Mouse (Mus musculus): ENCODE measurements around the gene Il12rb1. TPM values are rescaled to one million over a fixed set of nuclear protein-coding genes. Genes with fewer than 3 reads are reported as not detected.
A peak's percentile ranks its signal among the peaks of the same experiment; 100 is the strongest.

Il12rb1 gene
- total RNA-seq, 2 experiments from 2014 or later, result 0.12 to 0.59 TPM

DNA sequence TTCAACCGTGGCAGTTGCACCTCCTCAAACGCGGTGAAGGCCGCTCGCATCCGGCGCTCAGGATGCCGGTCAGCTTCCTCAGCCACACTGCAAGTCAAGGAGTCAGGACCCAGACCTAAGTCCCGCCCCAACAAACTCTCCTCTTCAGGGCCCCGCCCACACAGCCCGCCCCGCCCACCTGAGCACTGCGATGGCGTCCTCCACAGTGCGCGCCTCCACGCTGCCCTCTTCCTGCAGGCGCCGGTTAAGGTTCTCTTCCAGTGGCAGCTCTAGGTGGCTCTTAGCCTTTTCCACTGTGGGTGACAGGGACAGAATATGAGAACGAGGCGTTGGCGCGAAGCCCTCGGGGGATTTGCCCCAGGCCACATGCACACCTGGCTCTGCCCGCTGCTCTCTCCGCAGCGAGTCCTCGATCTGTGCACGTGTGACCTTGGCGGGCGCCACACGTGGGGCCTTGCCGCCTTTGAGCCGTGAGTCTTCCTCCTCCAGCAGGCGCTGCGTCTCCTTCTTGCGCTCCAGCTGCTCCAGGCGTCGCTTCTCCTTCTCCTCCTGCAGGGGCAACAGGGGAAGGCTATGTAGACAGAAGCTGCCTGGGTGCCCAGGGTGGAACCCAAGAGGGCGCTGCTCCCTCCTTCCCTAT is 60.4 kb downstream of the Il12rb1 start:
- no peak for DNase-seq
- intact Hi-C loops (cut with DNase I), result loop anchor here (1.0 to 2.0 kb wide), 2 partner anchors 24 to 48 kb away; no protein-coding TSS in a partner anchor

DNA sequence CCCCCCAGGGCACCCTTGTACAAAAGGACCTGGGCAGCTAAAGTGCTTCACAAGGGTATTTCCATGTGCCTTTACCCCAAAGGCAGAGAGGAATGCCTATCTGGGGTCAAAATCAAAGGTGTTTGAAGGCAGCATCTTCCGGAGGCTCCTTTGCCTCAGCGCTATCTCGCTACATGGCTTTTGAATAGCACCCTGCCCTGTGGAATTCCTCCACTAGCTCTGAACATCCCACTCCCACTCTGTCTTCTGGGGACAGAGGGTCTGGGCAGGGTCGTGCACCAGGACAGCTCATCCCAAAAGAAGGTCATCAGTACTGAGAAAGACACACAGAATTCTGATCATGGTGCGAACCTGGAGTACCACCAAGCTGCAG is 60.9 kb downstream of the Il12rb1 start:
- DNase-seq, result no peak
- intact Hi-C loops (cut with DNase I), result loop anchor here (1.0 to 2.0 kb wide), 2 partner anchors 25 to 48 kb away; no protein-coding TSS in a partner anchor

DNA sequence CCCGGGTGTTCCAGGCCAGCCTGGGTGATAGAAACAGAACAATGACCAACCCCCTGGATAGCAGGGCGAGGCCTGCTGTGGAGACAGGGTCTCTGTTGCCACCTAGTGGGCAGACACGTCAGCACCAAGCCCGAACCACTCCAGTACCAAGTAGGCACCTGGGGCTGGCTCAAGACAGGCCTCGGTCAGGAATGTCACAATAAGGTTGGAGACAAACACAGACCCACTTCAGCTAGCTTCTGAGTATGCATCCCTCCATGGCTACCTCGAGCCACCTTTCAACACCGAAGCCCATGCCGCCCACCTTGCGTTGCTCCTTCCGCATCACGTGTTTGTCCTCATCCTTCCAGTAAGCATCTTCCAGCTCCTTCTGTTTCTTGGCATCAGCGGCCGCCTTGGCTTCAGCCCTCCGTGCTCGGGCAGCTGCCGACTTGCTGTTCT is 61.4 kb downstream of the Il12rb1 start:
- DNase-seq, result peak; percentile 79 to 85
- intact Hi-C loops (cut with DNase I), result loop anchor here (1.0 to 2.0 kb wide), 2 partner anchors 25 to 49 kb away; no protein-coding TSS in a partner anchor

Small RNA genes lying within 50 kb of the gene (microRNA-seq; reads per million reads assigned to microRNA genes)
- 1.3 to 59.4 reads per million in 2 experiments for gene Mir7240

Other genes starting within 250 kb of the Il12rb1 start
- 10 to 100 TPM; 25.8 to 27.7 TPM for gene Isyna1, start 214.1 kb upstream of the Il12rb1 start, total RNA-seq (2021)
- gene Ssbp4, start 199.6 kb upstream of the Il12rb1 start, total RNA-seq (2021), result 10 to 100 TPM; 39.7 to 46.4 TPM
- gene Lrrc25, start 192.3 kb upstream of the Il12rb1 start, total RNA-seq (2021), result 1 to 10 TPM; 1.8 to 2.5 TPM
- gene Gdf15, start 176.0 kb upstream of the Il12rb1 start, total RNA-seq (2021), result 1 to 10 TPM in 1 of 2 experiments, under 1 TPM in 1; 0.41 to 1.6 TPM
- 10 to 100 TPM; 38.4 to 46.8 TPM for gene Pgpep1, start 148.1 kb upstream of the Il12rb1 start, total RNA-seq (2021)
- 10 to 100 TPM; 75.0 to 76.5 TPM for gene Lsm4, start 135.2 kb upstream of the Il12rb1 start, total RNA-seq (2021)
- gene Jund, start 109.5 kb upstream of the Il12rb1 start, total RNA-seq (2021), result 100 to 1,000 TPM; 159 to 162 TPM
- under 1 TPM; 0.10 to 0.12 TPM for gene Iqcn, start 105.0 kb upstream of the Il12rb1 start, total RNA-seq (2021)
- gene Gm3336, start 89.9 kb upstream of the Il12rb1 start, total RNA-seq (2021), result not detected
- gene Pde4c, start 84.7 kb upstream of the Il12rb1 start, total RNA-seq (2021), result 1 to 10 TPM; 4.5 to 4.6 TPM
- 10 to 100 TPM; 51.6 to 51.9 TPM for gene Rab3a, start 53.8 kb upstream of the Il12rb1 start, total RNA-seq (2021)
- gene Mpv17l2, start 47.5 kb upstream of the Il12rb1 start, total RNA-seq (2021), result 10 to 100 TPM; 29.3 to 29.9 TPM
- gene Pik3r2, start 31.7 kb upstream of the Il12rb1 start, total RNA-seq (2021), result 10 to 100 TPM; 31.4 to 33.1 TPM
- 10 to 100 TPM in 1 of 2 experiments, 1 to 10 TPM in 1; 9.4 to 11.1 TPM for gene Mast3, start 3.4 kb upstream of the Il12rb1 start, total RNA-seq (2021)
- gene Arrdc2, start 31.3 kb downstream of the Il12rb1 start, total RNA-seq (2021), result 10 to 100 TPM; 22.4 to 23.9 TPM
- 1 to 10 TPM; 3.8 to 4.0 TPM for gene Kcnn1, start 54.8 kb downstream of the Il12rb1 start, total RNA-seq (2021)
- gene Ccdc124, start 65.5 kb downstream of the Il12rb1 start, total RNA-seq (2021), result 10 to 100 TPM; 38.8 to 40.1 TPM
- gene Slc5a5, start 84.3 kb downstream of the Il12rb1 start, total RNA-seq (2021), result under 1 TPM in 1 of 2 experiments, not detected in 1; 0.07 TPM
- 100 to 1,000 TPM; 901 to 988 TPM for gene Rpl18a, start 89.0 kb downstream of the Il12rb1 start, total RNA-seq (2021)
- gene Map1s, start 97.5 kb downstream of the Il12rb1 start, total RNA-seq (2021), result 10 to 100 TPM; 20.5 to 24.8 TPM